Mouse (Mus musculus): ENCODE results near the gene AC170998.1.
A peak's percentile ranks its signal among the peaks of the same experiment; 100 is the strongest.
"Not testable (repeated sequence)": the region's sequence is repeated elsewhere in the genome, so short reads cannot be mapped to it uniquely, and the experiment has no call there.

DNA sequence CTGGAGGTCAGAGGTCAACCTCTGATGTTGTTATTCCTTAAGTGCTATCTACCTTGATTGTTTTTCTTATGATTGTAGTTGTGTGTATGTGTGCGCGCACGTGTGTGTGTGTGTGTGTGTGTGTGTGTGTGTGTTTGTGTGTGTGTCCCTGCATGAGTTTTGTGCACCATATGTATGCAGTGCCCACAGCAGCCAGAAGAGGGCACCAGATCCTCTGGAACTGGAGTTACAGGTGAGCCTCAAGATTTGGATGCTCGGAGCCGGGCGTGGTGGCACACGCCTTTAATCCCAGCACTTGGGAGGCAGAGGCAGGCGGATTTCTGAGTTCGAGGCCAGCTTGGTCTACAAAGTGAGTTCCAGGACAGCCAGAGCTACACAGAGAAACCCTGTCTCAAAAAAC is 48.4 kb downstream of the AC170998.1 start:
- peak; percentile 40 for TF ChIP-seq CTCF (conservative IDR thresholded peaks at IDR 0.05; ENCODE audit: low read length)
- TF ChIP-seq NANOG, POU5F1 (IDR thresholded peaks at IDR 0.05; ENCODE audit: borderline replicate concordance, low read length): not testable (repeated sequence)

Measured in E14TG2a.4 (cell line).